Mouse (Mus musculus) megakaryocyte, embryonic 14.5 days (primary cell): Measurements from ENCODE around the gene Vps53. TPM values are rescaled to one million over a fixed set of nuclear protein-coding genes. Genes with fewer than 3 reads are reported as not detected.

Experiments
- H3K27me3 ChIP-seq: replicated peaks from 2 replicates; pipeline ENCODE3; 2012; ENCODE audit warnings: inconsistent platforms
- H3K36me3 ChIP-seq: replicated peaks from 2 replicates; pipeline ENCODE3; 2012; ENCODE audit warnings: low read length, inconsistent platforms, mixed read lengths
- H3K4me1 ChIP-seq: 2 replicates; pipeline ENCODE4 v1.6.1; 2012; ENCODE audit warnings: inconsistent platforms
- H3K4me3 ChIP-seq: replicated peaks from 2 replicates; pipeline ENCODE3; 2012; ENCODE audit warnings: moderate library complexity, mild to moderate bottlenecking, inconsistent platforms
- H3K9me3 ChIP-seq: 2 replicates; pipeline ENCODE4 v1.6.1; 2012; ENCODE audit warnings: inconsistent platforms
- FLI1 ChIP-seq: IDR thresholded peaks from 2 replicates; pipeline ENCODE4 v1.6.1; 2012; ENCODE audit warnings: low read length, inconsistent platforms, mixed read lengths
- GATA1 ChIP-seq: IDR thresholded peaks from 3 replicates; pipeline ENCODE4 v1.6.1; 2012; ENCODE audit warnings: mixed read lengths, low read length, inconsistent platforms, borderline replicate concordance
- polyA plus RNA-seq: library from polyadenylated mRNA; stranded (reverse); fragments of >175 nt; gene quantifications from 2 replicates; pipeline ENCODE4 v1.2.3, GENCODE M21; 2012; ENCODE audit warnings: low replicate concordance; ENCODE audit not compliant: insufficient read depth

Gene Vps53
- polyA plus RNA-seq, 1 experiment: 34.4 TPM

GRCm38 (mm10) chr11:76146187-76147010 is 33.0 kb downstream of the Vps53 start:
- Histone ChIP-seq H3K4me1 (peaks cover 29% of the 10 kb centered on the region), H3K27me3 (no peaks in the 10 kb centered on the region), H3K9me3 (no peaks in the 10 kb centered on the region), H3K36me3 (peaks cover 51% of the 10 kb centered on the region), H3K4me3 (no peak overlapping the region)
- TF ChIP-seq FLI1 (no peak), GATA1 (no peak)

GRCm38 (mm10) chr11:76145169-76145568 is 34.3 kb downstream of the Vps53 start:
- H3K9me3 ChIP-seq: no peaks in the 10 kb centered on the region
- TF ChIP-seq GATA1 (no peak), FLI1 (no peak)
- peaks cover 41% of the 10 kb centered on the region for H3K36me3 ChIP-seq
- H3K27me3 ChIP-seq: no peaks in the 10 kb centered on the region
- no peak overlapping the region for H3K4me3 ChIP-seq
- peaks cover 23% of the 10 kb centered on the region for H3K4me1 ChIP-seq

GRCm38 (mm10) chr11:76144386-76144785 is 35.1 kb downstream of the Vps53 start:
- peaks cover 36% of the 10 kb centered on the region for H3K36me3 ChIP-seq
- H3K27me3 ChIP-seq: no peaks in the 10 kb centered on the region
- no peak for TF ChIP-seq FLI1
- TF ChIP-seq GATA1: no peak
- peaks cover 23% of the 10 kb centered on the region for H3K4me1 ChIP-seq
- no peaks in the 10 kb centered on the region for H3K9me3 ChIP-seq
- no peak overlapping the region for H3K4me3 ChIP-seq

GRCm38 (mm10) chr11:76137996-76138395 is 41.5 kb downstream of the Vps53 start:
- no peaks in the 10 kb centered on the region for H3K27me3 ChIP-seq
- TF ChIP-seq GATA1: no peak
- TF ChIP-seq FLI1: no peak
- H3K36me3 ChIP-seq: peaks cover 44% of the 10 kb centered on the region
- peaks cover 51% of the 10 kb centered on the region for H3K4me1 ChIP-seq
- H3K4me3 ChIP-seq: no peak overlapping the region
- no peaks in the 10 kb centered on the region for H3K9me3 ChIP-seq

GRCm38 (mm10) chr11:76135641-76136437 is 43.6 kb downstream of the Vps53 start:
- Histone ChIP-seq H3K4me3 (peak overlapping the region; percentile 76), H3K36me3 (peaks cover 52% of the 10 kb centered on the region), H3K9me3 (no peaks in the 10 kb centered on the region), H3K4me1 (peaks cover 54% of the 10 kb centered on the region), H3K27me3 (no peaks in the 10 kb centered on the region)
- TF ChIP-seq GATA1 (no peak), FLI1 (no peak)

- H3K4me1 ChIP-seq: peaks cover 51% of the 10 kb centered on the region
- no peaks in the 10 kb centered on the region for H3K9me3 ChIP-seq
- peaks cover 57% of the 10 kb centered on the region for H3K36me3 ChIP-seq
- H3K27me3 ChIP-seq: no peaks in the 10 kb centered on the region
- TF ChIP-seq FLI1 (no peak), GATA1 (no peak)
- peak overlapping the region; percentile 77 for H3K4me3 ChIP-seq
Observed at GRCm38 (mm10) chr11:76130859-76131258, 48.6 kb downstream of the Vps53 start.

GRCm38 (mm10) chr11:76125386-76125785 is 54.1 kb downstream of the Vps53 start:
- Histone ChIP-seq H3K27me3 (no peaks in the 10 kb centered on the region), H3K36me3 (peaks cover 67% of the 10 kb centered on the region)
- TF ChIP-seq GATA1: no peak
- no peak for TF ChIP-seq FLI1

GRCm38 (mm10) chr11:76123517-76123916 is 55.9 kb downstream of the Vps53 start:
- no peaks in the 10 kb centered on the region for H3K27me3 ChIP-seq
- H3K4me1 ChIP-seq: peaks cover 4% of the 10 kb centered on the region; the same call in 1 of the 2 replicates
- H3K36me3 ChIP-seq: peaks cover 70% of the 10 kb centered on the region
- no peak overlapping the region for H3K4me3 ChIP-seq
- TF ChIP-seq GATA1 (no peak), FLI1 (no peak)
- no peaks in the 10 kb centered on the region for H3K9me3 ChIP-seq

More at GRCm38 (mm10) chr11:76125386-76125785, 54.1 kb downstream of the Vps53 start:
- Histone ChIP-seq H3K4me1 (peaks cover 18% of the 10 kb centered on the region), H3K9me3 (no peaks in the 10 kb centered on the region), H3K4me3 (no peak overlapping the region)

- peaks cover 80% of the 10 kb centered on the region for H3K36me3 ChIP-seq
- peak overlapping the region; percentile 62 for H3K4me3 ChIP-seq
- H3K9me3 ChIP-seq: no peaks in the 10 kb centered on the region
- H3K27me3 ChIP-seq: no peaks in the 10 kb centered on the region
- TF ChIP-seq FLI1 (no peak), GATA1 (no peak)
- peaks cover 4% of the 10 kb centered on the region; the same call in 1 of the 2 replicates for H3K4me1 ChIP-seq
Observed at GRCm38 (mm10) chr11:76122571-76122970, 56.9 kb downstream of the Vps53 start.

GRCm38 (mm10) chr11:76121086-76121485 is 58.4 kb downstream of the Vps53 start:
- no peaks in the 10 kb centered on the region for H3K9me3 ChIP-seq
- no peak for TF ChIP-seq GATA1
- H3K4me3 ChIP-seq: no peak overlapping the region
- H3K36me3 ChIP-seq: peaks cover 90% of the 10 kb centered on the region
- no peaks in the 10 kb centered on the region for H3K27me3 ChIP-seq
- H3K4me1 ChIP-seq: peaks cover 4% of the 10 kb centered on the region; the same call in 1 of the 2 replicates
